Mouse (Mus musculus): ENCODE measurements around the gene Ndufaf3.

Gene Ndufaf3

DNA sequence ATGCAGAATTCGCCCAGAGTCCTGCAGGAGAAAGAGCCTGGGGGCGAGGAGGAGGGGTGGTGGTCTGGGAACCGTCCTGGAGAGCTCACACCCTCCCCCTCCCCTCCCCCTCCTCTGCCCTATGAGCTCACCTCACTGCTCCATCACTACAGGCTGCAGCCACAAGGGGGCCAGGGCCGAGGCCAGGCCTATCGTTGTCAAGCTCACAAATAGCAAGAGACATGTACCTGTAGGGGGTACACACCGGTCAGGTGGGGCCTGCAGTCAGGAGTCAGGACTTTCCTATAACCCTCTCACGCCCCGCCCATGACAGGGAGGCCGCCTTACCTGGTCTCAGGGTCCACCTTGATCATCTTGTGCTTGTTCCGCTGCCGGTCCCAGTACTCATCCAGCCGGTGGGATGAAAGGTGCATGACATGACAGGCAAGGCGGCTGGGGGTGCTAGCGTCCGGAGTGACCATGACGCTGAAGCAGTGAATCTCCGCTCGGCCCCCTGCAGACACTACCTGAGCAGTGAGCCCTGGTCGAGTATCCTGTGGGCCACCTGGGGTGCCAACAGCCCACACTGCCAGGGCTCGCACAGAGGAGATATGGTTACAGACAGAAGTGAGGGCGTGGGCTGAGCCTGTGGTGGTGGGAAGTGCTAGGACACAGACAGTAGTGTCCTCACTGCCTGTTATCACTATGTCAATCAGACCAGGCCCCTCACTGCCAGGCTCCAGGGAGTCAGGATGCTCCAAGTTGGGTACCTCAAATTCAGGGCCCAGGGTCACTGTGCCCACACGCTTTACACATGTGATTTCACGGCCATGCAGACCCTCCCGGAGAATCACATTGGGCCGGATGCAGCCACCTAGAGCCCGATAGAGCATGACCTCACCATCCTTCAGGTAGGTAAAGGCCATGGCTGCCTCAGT lies 6.8 kb upstream of the Ndufaf3 start:
- ATAC-seq (ENCODE audit: insufficient number of reproducible peaks, low FRiP score, low TSS enrichment), result no peak

DNA sequence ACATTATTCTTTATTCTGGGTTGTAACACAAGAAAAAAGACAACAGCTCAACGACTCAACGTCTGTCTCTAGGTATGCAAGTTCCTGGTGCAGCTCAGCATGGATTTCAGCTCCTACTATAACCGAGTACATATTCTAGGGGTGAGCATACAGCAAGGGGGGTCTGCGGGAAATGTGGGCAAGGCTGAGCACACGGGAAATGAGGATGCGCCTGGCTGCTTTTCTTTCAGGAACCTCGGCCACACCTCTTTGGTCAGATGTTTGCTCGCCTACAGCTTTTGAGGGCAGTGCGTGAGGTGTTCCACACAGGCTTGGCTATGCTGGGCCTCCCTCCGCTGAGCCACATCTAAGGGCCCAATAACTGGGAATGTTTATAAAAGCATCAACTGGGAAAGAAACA lies 5.1 kb upstream of the Ndufaf3 start:
- no peak for ATAC-seq (ENCODE audit: insufficient number of reproducible peaks, low FRiP score, low TSS enrichment)

DNA sequence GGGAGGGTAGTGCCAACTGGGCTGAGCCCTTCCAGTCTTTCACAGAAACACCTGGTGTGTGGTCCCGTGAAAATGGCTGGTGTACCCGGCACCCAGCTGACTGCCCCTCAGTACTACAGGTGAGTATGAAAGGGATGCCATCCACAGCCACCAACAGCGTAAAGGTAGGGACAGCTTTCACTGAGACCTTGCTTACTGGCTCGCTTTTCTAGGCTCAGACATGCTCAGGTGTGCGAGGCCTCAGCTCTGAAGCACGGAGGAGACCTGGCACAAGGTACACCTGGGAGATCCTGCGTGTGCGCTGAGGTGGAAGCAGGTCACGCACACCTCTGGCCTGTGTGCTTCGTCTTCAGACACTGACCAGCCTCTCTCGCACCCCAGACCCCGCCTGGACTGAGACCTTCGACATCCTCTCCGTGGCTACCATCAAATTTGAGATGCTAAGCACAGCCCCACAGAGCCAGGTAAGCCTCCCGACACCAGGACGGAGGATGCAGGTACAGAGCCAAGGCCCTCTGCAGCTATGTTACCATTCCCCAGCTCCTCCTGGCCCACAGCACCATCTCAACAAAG lies 4.3 kb upstream of the Ndufaf3 start:
- ATAC-seq (ENCODE audit: insufficient number of reproducible peaks, low FRiP score, low TSS enrichment), result no peak

DNA sequence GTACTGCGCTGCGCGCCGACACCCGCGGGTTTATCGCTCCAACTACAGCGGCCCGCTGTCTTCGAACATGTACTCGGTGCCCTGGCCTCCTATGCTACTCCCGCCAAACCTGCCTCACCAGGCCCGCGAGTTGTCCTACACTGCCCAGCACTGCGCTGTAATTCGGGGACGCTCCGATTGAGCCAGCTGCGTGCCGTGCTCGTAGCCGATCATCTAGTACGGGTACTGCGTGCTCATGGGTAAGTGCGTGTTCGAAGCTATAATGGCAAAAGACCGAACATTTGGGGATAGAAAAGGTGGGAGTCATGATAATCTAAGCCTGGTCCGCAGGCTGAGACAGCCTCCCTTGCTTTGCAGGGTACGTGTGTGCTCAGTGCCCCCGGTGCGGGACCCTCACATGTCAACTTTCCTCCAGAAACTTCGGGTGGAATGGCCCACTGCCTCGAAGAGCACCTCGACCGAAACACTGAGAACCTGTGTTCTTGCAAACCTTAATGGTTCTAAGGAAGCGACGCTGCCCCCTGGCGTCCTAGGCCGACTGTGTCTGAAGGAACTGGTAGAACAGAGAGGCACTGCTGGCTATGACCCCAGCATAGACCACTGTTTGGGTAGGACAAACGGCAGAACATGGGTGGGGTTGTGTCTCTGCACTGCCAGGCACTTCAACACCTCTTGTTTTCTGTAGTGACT lies 3.1 kb upstream of the Ndufaf3 start:
- no peak for ATAC-seq (ENCODE audit: insufficient number of reproducible peaks, low FRiP score, low TSS enrichment)

DNA sequence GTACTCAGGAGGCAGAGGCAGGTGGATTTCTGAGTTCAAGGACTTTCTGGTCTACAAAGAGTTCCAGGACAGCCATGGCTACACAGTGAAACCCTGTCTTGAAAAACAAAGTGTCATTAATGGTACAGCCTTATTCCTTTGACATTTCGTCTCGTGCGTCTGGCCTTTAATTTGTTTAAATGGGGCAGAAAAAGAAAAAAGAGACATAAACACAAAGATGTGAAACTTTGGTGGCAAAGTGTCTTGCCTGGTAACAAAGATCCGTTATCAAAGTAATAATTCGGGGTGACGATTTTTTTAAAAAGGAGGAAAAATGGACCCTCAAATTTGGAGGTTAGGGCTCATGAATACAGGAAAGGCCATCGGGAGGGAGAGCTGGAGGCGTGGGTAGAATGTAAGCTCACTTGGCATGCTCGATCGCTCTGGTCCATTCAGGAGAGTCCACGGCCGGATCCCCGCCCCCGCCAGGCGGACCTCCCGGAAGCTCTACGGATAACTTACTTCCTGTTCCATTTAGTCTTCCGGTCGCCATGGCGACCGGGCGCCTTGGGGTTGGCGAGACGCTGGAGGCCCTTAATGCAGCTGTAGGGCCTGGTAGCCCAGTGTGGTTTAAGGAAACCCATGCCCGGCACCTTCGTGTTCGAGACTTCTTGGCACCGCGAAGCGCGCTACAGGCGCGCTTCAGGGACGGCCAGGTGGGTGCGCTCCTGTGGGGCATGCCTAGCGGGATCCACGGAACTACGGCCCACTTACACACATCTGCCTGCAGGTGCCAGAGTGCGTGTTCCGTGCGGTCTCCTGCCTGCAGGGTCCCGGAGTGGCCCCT lies 2.4 kb upstream of the Ndufaf3 start, which contains the start of gene Dalrd3:
Gene Dalrd3 (plus strand): TSS at position 506 of the 826 bp plus-strand sequence.
- 0 out of 2 replicates have a peak, but pooled peaks have one; percentile 47 for ATAC-seq (ENCODE audit: insufficient number of reproducible peaks, low FRiP score, low TSS enrichment)

DNA sequence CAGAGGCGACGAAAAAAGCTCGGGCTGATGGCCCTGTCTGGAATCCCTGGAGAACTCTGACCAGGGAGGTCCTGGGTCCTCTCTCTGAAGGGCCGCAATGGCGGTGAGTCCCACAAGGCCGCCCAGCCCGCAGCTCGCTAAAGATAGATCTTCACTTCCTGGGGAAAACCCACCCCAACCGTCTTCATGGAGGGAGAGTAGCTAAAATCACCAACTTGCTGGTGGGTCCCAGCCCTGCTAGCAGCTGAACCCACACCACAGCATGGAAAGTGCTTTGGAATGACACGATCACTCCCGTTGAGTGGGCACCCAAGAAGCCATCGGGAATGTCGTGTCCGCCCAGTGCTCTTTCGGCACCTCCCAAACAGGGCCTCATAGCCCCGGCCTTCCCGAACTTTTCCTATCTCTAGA lies 1.3 kb upstream of the Ndufaf3 start:
- ATAC-seq (ENCODE audit: insufficient number of reproducible peaks, low FRiP score, low TSS enrichment), result no peak

DNA sequence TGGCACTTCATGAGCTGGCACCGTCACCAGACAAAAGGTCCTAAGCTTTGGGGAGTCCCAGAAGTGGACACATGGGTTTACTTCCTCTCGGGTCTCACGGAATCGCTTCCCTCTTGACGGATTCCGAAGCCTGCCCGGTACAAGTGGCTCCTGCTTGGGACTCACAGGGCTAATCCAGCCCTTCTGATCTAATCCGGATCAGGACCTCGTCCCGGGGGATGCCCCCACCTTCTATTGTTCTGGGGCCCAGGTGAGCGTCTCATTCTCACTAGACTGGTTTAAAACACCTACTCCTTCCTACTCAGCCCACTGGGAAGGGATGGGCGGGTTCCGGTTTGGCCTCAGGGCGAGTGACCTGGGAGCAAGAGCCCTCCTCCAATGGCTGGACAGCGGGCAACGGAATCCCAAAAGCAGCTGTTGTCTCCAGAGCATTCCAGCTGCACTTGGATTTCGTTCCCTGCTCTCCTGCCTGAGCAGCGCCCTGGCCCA lies 741 bp upstream of the Ndufaf3 start:
- no peak for ATAC-seq (ENCODE audit: insufficient number of reproducible peaks, low FRiP score, low TSS enrichment)

DNA sequence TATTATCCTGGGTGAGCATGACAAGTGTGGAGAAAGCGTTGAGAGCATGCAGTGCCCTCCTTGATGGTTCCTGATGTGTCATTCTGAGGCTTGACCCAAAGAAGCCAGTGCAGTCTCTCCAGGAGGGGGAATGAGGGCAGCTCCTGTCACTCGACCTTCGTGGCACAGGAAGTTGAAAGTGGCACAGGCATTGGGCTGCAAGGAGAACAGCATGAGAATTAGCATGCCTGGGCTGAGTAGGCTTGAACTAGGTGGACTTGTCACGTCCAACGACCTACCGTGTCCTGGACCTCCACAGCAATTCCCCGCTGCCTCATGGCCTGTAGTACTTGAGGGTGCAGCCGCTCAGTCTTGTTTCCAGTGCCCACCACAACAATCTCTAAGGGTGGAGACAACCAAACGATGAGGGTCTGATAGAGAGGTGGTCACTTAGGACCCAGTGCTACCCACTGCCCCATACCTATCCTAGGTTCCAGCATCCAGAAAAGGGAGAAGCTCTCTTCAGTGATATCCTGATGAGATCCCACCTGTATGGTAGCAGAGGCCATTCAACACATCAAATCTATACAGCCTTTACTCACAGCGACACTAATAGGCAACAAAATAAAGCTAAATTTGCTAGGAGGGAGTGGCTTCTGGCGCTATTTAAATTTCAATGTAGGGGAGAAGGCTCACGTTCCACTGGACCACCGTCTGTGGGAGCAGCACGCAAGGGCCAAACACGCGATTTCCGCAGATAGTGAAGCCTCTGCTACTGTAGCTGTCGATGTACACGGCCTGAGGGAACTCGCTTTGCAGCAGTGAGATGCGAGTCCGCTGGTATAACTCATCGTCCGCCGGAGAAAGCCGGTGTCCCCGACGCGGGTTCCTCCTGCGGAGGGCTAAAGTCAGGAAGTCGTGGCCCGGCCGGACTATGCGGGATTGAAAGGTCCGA lies 1.1 kb downstream of the Ndufaf3 start:
- ATAC-seq (ENCODE audit: insufficient number of reproducible peaks, low FRiP score, low TSS enrichment), result no peak

DNA sequence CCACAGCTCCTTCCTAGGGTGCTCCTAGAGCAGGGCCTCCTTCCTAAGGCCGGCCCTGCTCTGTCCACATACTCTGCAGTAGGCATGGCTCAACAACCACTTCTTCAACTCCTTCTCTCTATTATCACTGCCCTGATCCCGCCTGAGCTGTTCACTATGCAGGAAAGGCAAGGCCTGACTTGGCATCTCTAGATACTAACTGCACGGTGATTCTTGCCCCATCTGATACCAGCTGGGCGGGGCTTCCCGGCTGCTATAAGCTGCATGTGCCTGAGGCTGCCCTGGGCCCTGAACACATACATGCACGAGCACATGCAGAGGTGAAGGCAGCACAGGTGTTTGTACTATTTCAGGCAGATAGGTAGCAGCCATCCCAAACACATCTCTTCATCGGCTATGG lies 3.1 kb downstream of the Ndufaf3 start:
- no peak for ATAC-seq (ENCODE audit: insufficient number of reproducible peaks, low FRiP score, low TSS enrichment)

DNA sequence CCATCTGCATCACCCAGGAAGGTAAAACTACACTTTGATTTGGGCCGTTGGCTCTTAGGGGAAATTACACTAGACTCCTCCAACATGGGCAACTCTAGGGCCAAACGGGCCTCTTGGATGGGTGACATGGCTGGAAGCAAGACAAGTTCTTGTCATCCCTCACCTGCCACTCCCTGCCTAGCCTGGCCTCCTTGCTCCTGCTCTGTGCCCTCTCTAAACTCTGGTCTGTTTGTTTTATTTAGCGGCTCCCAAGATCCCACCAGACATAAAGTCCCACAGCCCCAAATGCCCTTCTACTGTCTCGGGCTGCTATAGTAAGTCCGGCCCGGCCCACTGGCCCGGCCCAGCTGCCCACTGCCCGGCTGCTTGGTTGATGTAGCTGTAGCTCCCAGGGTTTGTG lies 3.6 kb downstream of the Ndufaf3 start:
- no peak for ATAC-seq (ENCODE audit: insufficient number of reproducible peaks, low FRiP score, low TSS enrichment)

DNA sequence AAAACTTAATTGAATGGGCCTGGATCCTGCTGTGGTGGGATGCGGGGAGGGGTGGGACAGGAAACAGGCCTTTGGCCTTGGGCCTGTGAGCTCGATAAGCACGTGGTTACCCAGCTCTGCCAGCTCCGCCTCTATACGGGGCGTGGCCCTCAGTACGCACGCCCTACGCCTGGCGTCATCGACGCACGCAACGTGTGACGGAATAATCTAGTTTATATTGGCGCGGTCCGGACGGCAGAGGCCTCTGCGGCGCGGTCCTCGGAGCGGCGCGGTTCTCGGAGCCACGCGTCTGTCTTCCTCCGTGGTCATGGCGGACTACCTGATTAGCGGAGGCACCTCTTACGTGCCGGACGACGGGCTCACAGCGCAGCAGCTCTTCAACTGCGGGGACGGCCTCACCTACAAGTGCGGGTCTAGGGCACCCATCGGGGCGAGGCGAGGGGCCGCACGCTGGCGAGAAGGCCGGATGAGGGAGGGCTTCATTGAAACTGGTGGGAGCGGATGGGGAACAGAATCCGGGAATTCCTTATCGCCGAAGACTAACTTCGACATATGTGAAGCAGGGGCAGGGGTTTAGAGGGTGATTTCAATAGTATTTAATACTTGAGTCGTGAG lies 6.9 kb downstream of the Ndufaf3 start, which contains the start of gene Impdh2:
Gene Impdh2 (plus strand): TSS at position 60 of the 615 bp plus-strand sequence.
- ATAC-seq (ENCODE audit: insufficient number of reproducible peaks, low FRiP score, low TSS enrichment), result peak; percentile 87

DNA sequence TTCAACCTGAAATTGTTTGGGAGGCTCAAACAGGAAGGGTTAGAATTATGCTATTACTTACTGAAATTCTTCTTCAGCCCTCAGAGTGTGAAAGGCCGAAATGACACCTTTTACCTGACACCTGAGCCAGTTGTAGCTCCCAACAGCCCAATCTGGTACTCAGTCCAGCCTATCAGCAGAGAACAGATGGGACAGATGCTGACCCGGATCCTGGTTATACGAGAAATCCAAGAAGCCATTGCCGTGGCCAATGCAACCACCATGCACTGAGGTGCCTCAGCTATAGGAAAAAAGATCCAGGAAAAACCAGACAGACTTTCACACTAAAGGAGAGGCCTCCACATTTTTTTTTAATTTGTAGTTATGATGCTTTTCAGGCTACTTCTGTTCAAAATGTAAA lies 8.1 kb downstream of the Ndufaf3 start:
- ATAC-seq (ENCODE audit: insufficient number of reproducible peaks, low FRiP score, low TSS enrichment), result no peak

DNA sequence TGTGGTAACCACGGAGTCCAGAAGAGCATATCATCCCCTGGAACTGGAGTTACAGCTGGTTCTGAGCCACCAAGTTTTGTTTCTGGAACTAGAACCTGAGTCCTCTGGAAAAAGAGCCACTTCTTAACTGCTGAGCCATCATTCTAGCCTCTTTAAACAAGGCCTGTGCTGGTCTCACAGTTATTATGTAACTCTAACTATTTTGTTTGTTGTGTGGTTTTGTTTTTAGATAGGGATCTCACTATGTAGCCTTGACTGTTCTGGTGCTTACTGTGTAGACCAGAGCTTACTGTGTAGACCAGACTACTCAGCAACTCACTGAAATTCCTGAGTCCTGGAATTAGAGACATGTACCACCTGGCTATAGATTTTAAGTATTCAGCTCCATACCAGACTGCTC lies 20.4 kb downstream of the Ndufaf3 start:
- no peak for ATAC-seq (ENCODE audit: insufficient number of reproducible peaks, low FRiP score, low TSS enrichment)

DNA sequence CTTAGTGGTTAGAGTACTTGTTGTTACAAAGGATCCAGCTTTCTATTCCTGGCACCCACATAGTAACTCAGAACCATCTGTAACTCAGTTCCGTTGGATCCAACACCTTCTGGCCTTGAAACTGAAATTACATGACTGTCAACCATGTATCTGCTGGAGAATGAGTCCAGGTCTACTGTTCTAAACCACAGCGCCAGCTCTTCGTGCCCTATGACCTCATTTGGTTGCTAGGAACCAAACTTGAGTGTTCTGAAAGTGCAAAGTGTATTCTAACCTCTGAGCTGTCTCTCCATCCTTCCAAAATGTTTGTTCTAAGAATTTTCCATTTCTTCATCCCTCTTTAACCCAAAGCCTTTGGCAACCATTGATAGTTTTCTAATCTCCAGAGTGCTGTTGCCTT lies 21.2 kb downstream of the Ndufaf3 start:
- ATAC-seq (ENCODE audit: insufficient number of reproducible peaks, low FRiP score, low TSS enrichment), result no peak

DNA sequence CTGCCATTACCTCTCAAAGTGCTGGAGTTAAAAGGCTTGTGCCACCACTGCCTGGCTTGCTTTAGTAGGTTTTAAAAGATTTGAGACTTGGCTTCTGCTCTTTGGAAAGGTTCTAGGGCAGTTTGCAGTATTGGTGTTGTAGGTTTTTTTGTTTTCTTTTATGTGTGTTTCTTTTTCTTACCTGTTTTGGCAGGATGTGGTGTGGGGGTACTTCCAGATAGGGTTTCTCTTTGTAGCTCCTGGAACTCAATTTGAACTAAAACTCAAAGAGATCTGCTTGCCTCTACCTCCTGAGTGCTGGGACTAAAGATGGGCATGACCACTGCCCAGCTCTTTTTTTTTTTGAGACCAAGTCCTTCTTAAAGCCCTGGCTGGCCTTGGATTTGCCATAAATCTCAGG lies 26.4 kb downstream of the Ndufaf3 start:
- ATAC-seq (ENCODE audit: insufficient number of reproducible peaks, low FRiP score, low TSS enrichment), result no peak

DNA sequence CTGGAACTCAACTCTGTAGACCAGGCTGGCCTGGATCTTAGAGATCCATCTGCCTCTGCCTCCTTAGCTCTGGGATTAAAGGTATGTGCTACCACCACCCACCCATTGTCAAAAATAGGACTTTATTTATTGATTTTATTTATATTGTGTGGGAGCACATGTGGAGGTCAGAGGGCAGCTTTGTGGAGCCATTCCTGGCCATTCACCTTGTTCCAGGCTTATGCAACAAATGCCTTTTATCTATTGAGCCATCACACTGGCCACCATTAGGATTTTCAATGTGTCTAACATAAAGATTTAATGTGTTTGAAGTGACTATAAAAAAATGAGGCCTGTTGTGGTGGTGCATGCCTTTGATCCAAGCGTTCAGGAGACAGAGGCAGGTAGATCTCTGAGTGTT lies 35.7 kb downstream of the Ndufaf3 start:
- ATAC-seq (ENCODE audit: insufficient number of reproducible peaks, low FRiP score, low TSS enrichment), result no peak

DNA sequence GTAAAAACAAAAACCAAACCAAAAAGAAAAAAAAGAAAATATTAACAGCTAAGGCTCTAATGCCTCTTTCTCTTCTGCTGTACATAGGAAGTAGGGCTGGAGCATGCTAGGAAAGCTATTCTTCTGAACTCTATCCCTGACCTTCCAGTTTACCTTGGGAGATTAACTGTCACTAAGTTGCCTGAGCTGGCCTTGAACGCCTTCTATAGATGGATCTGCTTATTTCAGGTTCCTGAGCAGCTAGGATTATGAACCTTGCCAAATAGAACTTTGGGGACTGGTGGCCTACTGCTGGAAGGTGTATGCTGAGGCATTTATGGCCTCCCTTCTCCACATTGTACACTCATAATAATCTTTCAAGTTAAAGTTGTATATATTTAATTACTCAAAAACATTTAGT lies 36.3 kb downstream of the Ndufaf3 start:
- ATAC-seq (ENCODE audit: insufficient number of reproducible peaks, low FRiP score, low TSS enrichment), result no peak

DNA sequence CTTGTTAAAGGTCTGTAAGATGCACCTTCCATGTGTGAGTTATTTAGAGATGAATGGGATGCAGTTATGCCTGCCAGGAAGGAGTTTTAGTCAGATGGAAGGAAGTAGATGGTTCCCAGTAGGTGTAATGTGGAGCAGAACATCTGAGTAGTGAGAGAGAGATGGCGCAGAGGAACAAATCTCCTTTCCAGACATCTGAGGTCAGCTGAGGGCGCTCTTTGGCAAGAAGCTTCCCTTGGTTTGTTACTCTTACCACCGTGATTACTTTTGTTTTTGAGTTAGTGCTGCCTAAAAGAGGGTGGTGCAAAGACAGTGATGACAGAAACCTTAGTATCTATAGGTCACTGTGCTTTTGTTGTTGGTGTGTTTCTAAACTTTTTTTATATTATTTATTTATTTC lies 41.8 kb downstream of the Ndufaf3 start:
- ATAC-seq (ENCODE audit: insufficient number of reproducible peaks, low FRiP score, low TSS enrichment), result no peak

DNA sequence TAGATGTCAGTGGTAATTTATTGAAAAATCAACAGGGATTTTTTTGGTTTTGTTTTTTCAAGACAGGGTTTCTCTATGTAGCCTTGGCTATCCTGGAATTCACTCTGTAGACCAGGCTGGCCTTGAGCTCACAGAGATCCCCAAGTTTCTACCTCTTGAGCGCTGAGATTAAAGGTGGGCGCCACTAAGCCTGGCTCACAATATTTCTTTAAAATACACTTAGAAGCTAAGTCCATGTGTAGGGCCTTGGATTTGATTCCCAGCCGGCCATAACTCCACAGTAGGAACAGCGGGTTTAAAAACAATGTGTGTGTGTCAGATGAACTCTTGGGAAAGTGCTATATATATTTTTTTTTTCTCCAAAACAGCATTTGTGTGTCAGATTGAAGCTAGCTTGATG lies 43.9 kb downstream of the Ndufaf3 start:
- no peak for ATAC-seq (ENCODE audit: insufficient number of reproducible peaks, low FRiP score, low TSS enrichment)

Data from cerebellum, adult (tissue).